Mouse (Mus musculus) liver, embryonic 14.5 days (tissue): ENCODE data around the gene Ccdc162. TPM values are rescaled to one million over a fixed set of nuclear protein-coding genes. Genes with fewer than 3 reads are reported as not detected.

ENCODE experiments used
- ATAC-seq: fragments of 200-750 bp; cut with Nextera tagmentation; 2 replicates; pipeline ENCODE4 v1.8.0; 2017; ENCODE audit warnings: moderate number of reproducible peaks, mild to moderate bottlenecking, moderate library complexity; ENCODE audit not compliant: insufficient read depth
- DNase-seq, 3 experiments: peaks; one replicate each; pipeline ENCODE4 v3.0.0-alpha.2; 2012 to 2013; ENCODE audit warnings: low read depth in 3 of 3, low spot score in 3 of 3
- H3K27ac ChIP-seq: fragments of 300-500 bp; sonication (generic); 2 replicates; pipeline ENCODE4 v1.5.1; 2014; ENCODE audit warnings: moderate library complexity, mild to moderate bottlenecking, control low read depth, inconsistent platforms
- H3K27me3 ChIP-seq: fragments of 300-500 bp; sonication (generic); 2 replicates; pipeline ENCODE4 v1.6.1; 2014; ENCODE audit warnings: mild to moderate bottlenecking, low read length, moderate library complexity; ENCODE audit not compliant: control insufficient read depth, insufficient read depth
- H3K36me3 ChIP-seq: fragments of 300-500 bp; sonication (generic); replicated peaks from 2 replicates; pipeline ENCODE4 v1.6.1; 2014; ENCODE audit warnings: low read depth; ENCODE audit not compliant: control insufficient read depth, insufficient read depth
- H3K4me1 ChIP-seq, 2 experiments: fragments of 200-500 bp in 1 of 2; fragments of 300-500 bp in 1 of 2; sonication (generic) in 1 of 2; replicated peaks; 2 replicates each; pipeline ENCODE4 v1.6.1; 2012 to 2014; ENCODE audit warnings: antibody characterized with exemption in 1 of 2, inconsistent platforms in 1 of 2, low read length in 1 of 2; ENCODE audit not compliant: control insufficient read depth in 2 of 2, insufficient read depth in 2 of 2
- H3K4me2 ChIP-seq: fragments of 300-500 bp; sonication (generic); 2 replicates; pipeline ENCODE4 v1.6.1; 2014; ENCODE audit warnings: low read depth, mild to moderate bottlenecking, control low read depth, moderate library complexity
- H3K4me3 ChIP-seq, 2 experiments: fragments of 200-500 bp in 1 of 2; fragments of 300-500 bp in 1 of 2; sonication (generic) in 1 of 2; 2 replicates each; pipeline ENCODE4 v1.5.1; 2012 to 2014; ENCODE audit warnings: low read depth in 2 of 2, low read length in 2 of 2, mild to moderate bottlenecking in 2 of 2, control low read depth in 1 of 2, inconsistent platforms in 1 of 2, moderate library complexity in 1 of 2; ENCODE audit not compliant: insufficient read depth in 1 of 2
- H3K9ac ChIP-seq: fragments of 300-500 bp; sonication (generic); replicated peaks from 2 replicates; pipeline ENCODE4 v1.6.1; 2014; ENCODE audit warnings: mild to moderate bottlenecking, control low read depth, moderate library complexity
- H3K9me3 ChIP-seq: fragments of 300-500 bp; sonication (generic); 2 replicates; pipeline ENCODE4 v1.6.1; 2016; ENCODE audit warnings: low read length, mixed read lengths; ENCODE audit not compliant: control insufficient read depth
- CTCF ChIP-seq: IDR thresholded peaks from 2 replicates; pipeline ENCODE4 v1.5.1; 2016; ENCODE audit warnings: antibody characterized with exemption, low read depth, control low read depth
- EP300 ChIP-seq: IDR thresholded peaks from 2 replicates; pipeline ENCODE4 v1.6.1; 2016; ENCODE audit warnings: antibody characterized with exemption, low read depth
- WGBS: fragments of 180-500 bp; shearing (Covaris S2); extraction: QIAGEN DNeasy Blood & Tissue Kit; methylation state at CpG from one replicate; pipeline ENCODE4 v1.1.7; 2014; ENCODE audit not compliant: insufficient replicate concordance; 5-methylcytosine and 5-hydroxymethylcytosine counted together
- polyA plus RNA-seq, 2 experiments: library from polyadenylated mRNA; depleted of rRNA in 1 of 2; stranded (reverse) in 1 of 2; unstranded in 1 of 2; fragments of >200 nt; fragmentation: Nextera tagmentation in 1 of 2; extraction: Ambion mirVana in 1 of 2; gene quantifications; 2 replicates each; pipeline versions ENCODE4 v1.2.1 to v1.2.3; 2012 to 2014

Gene Ccdc162
- polyA plus RNA-seq, 2 experiments = 0.07 to 0.10 TPM

DNA sequence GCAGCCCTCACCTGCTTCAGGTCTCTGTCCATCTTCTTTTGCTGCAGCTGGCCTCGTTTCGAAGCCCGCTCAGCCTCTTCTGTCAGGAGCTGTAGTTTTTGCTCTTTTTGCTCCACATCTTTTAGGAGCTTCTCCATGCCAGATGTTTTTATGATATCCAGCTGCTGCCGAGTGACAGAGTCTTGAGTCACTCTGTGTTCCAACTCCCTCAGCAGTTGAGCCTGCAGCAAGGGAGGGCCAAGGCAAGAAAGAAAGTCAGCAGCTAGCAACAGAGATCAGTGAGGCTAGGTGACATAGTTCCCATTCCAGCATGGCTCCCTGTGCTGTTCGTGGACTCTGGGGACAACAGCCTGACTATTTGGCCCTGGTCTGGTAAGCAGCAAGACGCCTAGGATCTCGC, 165.7 kb downstream of the Ccdc162 start:
- H3K4me2 ChIP-seq = no peak overlapping the region
- no peak for ATAC-seq
- no peak overlapping the region for H3K4me3 ChIP-seq
- H3K27me3 ChIP-seq = no peaks in the 10 kb centered on the region
- WGBS = 60% methylated on average over 7 of the region's 7 CpGs
- H3K36me3 ChIP-seq = no peaks in the 10 kb centered on the region
- H3K27ac ChIP-seq = no peak overlapping the region
- DNase-seq = no peak
- no peaks in the 10 kb centered on the region; a peak in 1 of 4 replicates for H3K4me1 ChIP-seq
- TF ChIP-seq EP300 (no peak), CTCF (no peak)
- H3K9me3 ChIP-seq = no peaks in the 10 kb centered on the region; the same call in 1 of the 2 replicates
- no peak overlapping the region for H3K9ac ChIP-seq

DNA sequence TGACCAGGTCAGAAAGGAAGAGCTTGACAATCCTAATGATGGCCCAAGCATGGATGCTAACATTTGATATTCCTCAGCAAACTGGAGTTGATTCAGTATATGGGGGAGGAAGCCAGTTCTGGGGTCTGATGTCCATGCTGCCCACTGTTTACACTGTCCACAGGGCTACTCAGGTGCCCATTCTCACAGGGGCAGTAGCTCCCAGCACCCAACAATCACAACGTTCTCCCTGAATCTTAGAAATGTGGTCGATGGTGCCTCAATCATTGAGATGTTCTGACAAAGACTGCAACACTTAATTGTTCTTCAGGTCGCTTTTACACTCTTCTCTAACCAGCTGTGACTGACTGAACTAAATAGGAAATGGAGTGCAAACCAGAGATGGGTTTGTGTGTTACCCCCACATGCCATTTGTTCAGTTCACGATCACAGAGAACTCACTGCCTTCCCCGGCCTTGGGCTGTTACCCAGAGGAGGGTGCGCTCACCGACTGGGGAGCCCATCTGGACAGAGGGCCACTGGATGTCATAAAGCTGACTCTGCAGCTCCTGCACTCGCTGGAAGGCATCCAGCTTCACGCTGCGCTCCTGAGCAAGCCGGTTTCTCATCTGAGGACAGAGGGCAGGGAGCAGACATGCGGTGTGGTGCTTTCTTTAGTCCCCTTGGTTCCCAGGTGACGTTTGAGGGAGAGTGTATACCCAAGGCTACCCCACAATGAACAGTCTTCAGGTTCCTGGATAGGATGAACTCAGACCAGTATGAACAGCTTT, 169.9 kb downstream of the Ccdc162 start:
- DNase-seq = no peak
- TF ChIP-seq CTCF (no peak), EP300 (no peak)
- no peaks in the 10 kb centered on the region for H3K27me3 ChIP-seq
- peaks cover 0 to 2% of the 10 kb centered on the region in 2 experiments; a peak in 2 of 4 replicates for H3K4me1 ChIP-seq
- no peak for ATAC-seq
- no peak overlapping the region for H3K4me2 ChIP-seq
- 59% methylated on average over 13 of the region's 13 CpGs for WGBS
- no peaks in the 10 kb centered on the region; the same call in 1 of the 2 replicates for H3K9me3 ChIP-seq
- H3K36me3 ChIP-seq = no peaks in the 10 kb centered on the region
- no peak overlapping the region for H3K27ac ChIP-seq
- H3K4me3 ChIP-seq = no peak overlapping the region
- H3K9ac ChIP-seq = no peak overlapping the region

DNA sequence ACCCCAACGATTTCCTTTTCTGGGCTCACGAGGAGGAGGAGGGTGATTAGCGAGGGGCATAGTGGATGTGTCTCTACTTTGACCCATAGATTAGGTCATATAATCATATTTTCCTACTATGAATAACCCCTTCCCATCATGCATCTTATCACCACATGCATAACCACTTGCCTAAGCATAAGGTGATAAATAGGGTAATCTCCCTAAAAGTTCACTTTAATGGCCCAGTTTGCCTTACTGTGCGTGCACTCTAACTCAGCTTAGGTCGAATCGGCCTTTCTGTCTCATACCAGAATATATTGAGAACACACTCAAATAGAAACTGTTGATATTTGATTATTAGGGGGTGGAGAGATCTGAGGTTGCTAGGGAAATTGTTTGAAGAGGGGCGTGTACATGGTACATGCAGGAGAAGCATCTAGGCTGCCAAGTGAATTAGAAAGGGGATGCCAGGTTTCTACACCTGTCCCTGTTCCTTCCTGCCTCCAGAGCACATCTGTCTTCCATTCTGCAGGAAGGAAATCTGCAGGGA, 171.1 kb downstream of the Ccdc162 start:
- peak overlapping the region; percentile 21 for H3K4me2 ChIP-seq
- 35% methylated on average over 7 of the region's 7 CpGs for WGBS

DNA sequence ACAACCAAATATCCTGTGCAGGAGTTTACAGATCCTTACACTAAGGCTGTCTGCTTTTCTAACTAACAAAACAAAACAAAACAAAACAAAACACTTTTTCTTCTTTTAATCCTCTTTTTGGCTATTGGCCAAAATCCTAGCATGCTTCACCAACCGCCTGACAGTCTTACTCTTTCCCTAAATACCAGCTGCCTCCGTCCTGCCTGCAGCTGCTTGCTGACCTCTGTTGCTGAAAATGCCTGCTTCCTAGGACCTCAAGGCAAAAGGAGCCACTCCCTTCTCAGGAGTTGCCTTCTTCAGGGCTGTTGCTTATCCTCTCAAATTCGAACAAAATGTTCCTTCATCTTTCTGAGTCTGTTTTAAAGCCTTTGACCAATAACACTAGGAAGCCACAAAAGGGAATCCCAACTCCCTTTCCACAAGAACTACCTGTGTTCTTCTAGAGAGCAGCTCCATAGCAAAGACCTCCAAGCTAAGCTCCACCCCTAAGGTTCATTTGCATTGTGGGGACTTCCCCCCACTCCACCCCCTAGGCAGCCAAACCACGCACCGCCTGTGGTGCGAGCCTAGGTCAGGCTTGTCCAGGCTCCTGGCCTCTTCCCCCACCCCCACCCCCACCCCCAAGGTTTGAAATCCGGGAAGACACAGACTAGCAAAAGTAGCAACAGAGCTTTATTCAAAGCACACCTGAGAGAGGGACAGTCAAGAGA, 171.8 kb downstream of the Ccdc162 start:
- Histone ChIP-seq H3K4me2 (peak overlapping the region; percentile 21), H3K9ac (no peak overlapping the region), H3K4me1 (peaks cover 0 to 2% of the 10 kb centered on the region in 2 experiments; a peak in 2 of 4 replicates), H3K27me3 (no peaks in the 10 kb centered on the region), H3K4me3 (no peak overlapping the region), H3K36me3 (no peaks in the 10 kb centered on the region), H3K9me3 (no peaks in the 10 kb centered on the region; the same call in 1 of the 2 replicates), H3K27ac (no peak overlapping the region)
- 6% methylated on average over 7 of the region's 7 CpGs for WGBS
- TF ChIP-seq EP300 (no peak), CTCF (no peak)
- ATAC-seq = no peak
- no peak for DNase-seq

More for the DNA sequence above, 171.1 kb downstream of the Ccdc162 start:
- DNase-seq = no peak
- Histone ChIP-seq H3K9me3 (no peaks in the 10 kb centered on the region; the same call in 1 of the 2 replicates), H3K36me3 (no peaks in the 10 kb centered on the region), H3K27ac (no peak overlapping the region), H3K27me3 (no peaks in the 10 kb centered on the region), H3K9ac (no peak overlapping the region), H3K4me1 (peaks cover 0 to 2% of the 10 kb centered on the region in 2 experiments; a peak in 2 of 4 replicates), H3K4me3 (no peak overlapping the region)
- no peak for ATAC-seq
- TF ChIP-seq CTCF = no peak
- no peak for TF ChIP-seq EP300

DNA sequence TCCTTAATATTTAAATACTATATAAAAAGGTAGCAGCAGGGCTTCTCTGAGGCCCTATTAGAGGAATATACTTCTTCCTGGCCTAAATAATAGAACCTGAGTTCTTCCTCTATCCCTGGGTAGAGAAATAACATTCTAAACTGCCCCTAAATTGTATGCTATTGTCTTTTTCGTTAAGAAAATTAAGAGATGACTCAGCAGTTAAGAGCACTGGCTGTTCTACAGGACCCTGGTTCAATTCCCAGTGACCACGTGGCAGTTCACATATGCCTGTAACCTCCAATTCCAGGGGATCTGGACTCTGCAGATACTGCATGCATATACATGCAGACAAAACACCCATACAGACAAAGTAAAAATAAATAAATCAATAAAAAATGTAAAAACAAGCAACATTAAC, 172.6 kb downstream of the Ccdc162 start:
- no peak for DNase-seq
- no peak overlapping the region for H3K9ac ChIP-seq
- H3K4me1 ChIP-seq = peaks cover 0 to 2% of the 10 kb centered on the region in 2 experiments; a peak in 2 of 4 replicates
- TF ChIP-seq EP300 = no peak
- TF ChIP-seq CTCF = no peak
- no peak overlapping the region for H3K4me2 ChIP-seq
- 42% methylated on average over 2 of the region's 2 CpGs for WGBS
- no peak for ATAC-seq
- no peaks in the 10 kb centered on the region for H3K36me3 ChIP-seq
- H3K4me3 ChIP-seq = no peak overlapping the region
- H3K9me3 ChIP-seq = no peaks in the 10 kb centered on the region
- H3K27ac ChIP-seq = no peak overlapping the region
- H3K27me3 ChIP-seq = no peaks in the 10 kb centered on the region
